Comparison of ENCODE assay signal across 8 mouse cellular contexts in genomic region chr7:112233345-112234005, GRCm38 (mm10). TPM values are rescaled to one million over a fixed set of nuclear protein-coding genes. Genes with fewer than 3 reads are reported as not detected.
DNase-seq lines count a peak whose midpoint lies in the region; ATAC-seq lines count a peak whose summit lies in the region.

No protein-coding gene starts in this region.

- H3K9me3 ChIP-seq in hindbrain, embryonic 12.5 days (replicated peaks): no peaks in the 10 kb centered on the region
- H3K9me3 ChIP-seq in limb, embryonic 10.5 days (replicated peaks): no peaks in the 10 kb centered on the region

- no peak overlapping the region for H3K4me2 ChIP-seq in hindbrain, embryonic 12.5 days (replicated peaks)

- peaks cover 21% of the 10 kb centered on the region for H3K4me1 ChIP-seq in hindbrain, embryonic 12.5 days
- H3K4me1 ChIP-seq in limb, embryonic 10.5 days: peaks cover 30% of the 10 kb centered on the region

- peak; percentile 94 for DNase-seq in brain, adult 2 months (ENCODE audit: low read depth, low spot score)
- DNase-seq in cerebellum, postnatal 14 days: peak; percentile 73 to 79
- DNase-seq in limb, embryonic 10.5 days (ENCODE audit: low spot score): peak; percentile 49
- peak; percentile 82 for DNase-seq in retina, postnatal 1 day
- no peak for DNase-seq in c-Kit-positive CD71-positive TER-119-positive erythroid progenitor cells, embryonic 14.5 days (ENCODE audit: low spot score)
- no peak for DNase-seq in testis, postnatal 10 days (ENCODE audit: low spot score)
- no peak for DNase-seq in yolk sac, embryonic 10.5 days (ENCODE audit: low spot score)

- ATAC-seq in hindbrain, embryonic 12.5 days (ENCODE audit: low FRiP score): peak; percentile 71

- no peaks in the 10 kb centered on the region for H3K36me3 ChIP-seq in hindbrain, embryonic 12.5 days
- no peaks in the 10 kb centered on the region for H3K36me3 ChIP-seq in limb, embryonic 10.5 days

- no peak overlapping the region for H3K4me3 ChIP-seq in hindbrain, embryonic 12.5 days
- no peak overlapping the region for H3K4me3 ChIP-seq in limb, embryonic 10.5 days

- H3K27me3 ChIP-seq in hindbrain, embryonic 12.5 days: no peaks in the 10 kb centered on the region; the same call in 1 of the 2 replicates
- peaks cover 7% of the 10 kb centered on the region for H3K27me3 ChIP-seq in limb, embryonic 10.5 days (ENCODE audit: low read depth, poor library complexity, severe bottlenecking)

- no peak overlapping the region for H3K9ac ChIP-seq in hindbrain, embryonic 12.5 days

- no peak overlapping the region for H3K27ac ChIP-seq in hindbrain, embryonic 12.5 days
- H3K27ac ChIP-seq in limb, embryonic 10.5 days: no peak overlapping the region

- WGBS in hindbrain, embryonic 12.5 days: 33% methylated on average over 7 of the region's 7 CpGs
- 27% methylated on average over 7 of the region's 7 CpGs for WGBS in limb, embryonic 10.5 days

RNA-seq across cellular contexts. Expression of gene Mical2, which starts 7.8 kb away (rescaled TPM):
- 1.6 and 2.3 TPM in 2 replicates for polyA plus RNA-seq in hindbrain, embryonic 12.5 days (2016; fragmentation: Nextera tagmentation; extraction: Ambion mirVana)
- 0.96 and 1.2 TPM in 2 replicates for polyA plus RNA-seq in limb, embryonic 10.5 days (2016; fragmentation: Nextera tagmentation; extraction: Ambion mirVana)

Comparison
In these comparisons a context has a peak if more than half of its experiments do, and no peak if none do; other contexts are left out.
1. DNase-seq: peak in brain, adult 2 months (single experiment), cerebellum, postnatal 14 days (2 of 2), limb, embryonic 10.5 days (single experiment) and retina, postnatal 1 day (single experiment); none in c-Kit-positive CD71-positive TER-119-positive erythroid progenitor cells, embryonic 14.5 days (single experiment), testis, postnatal 10 days (single experiment) and yolk sac, embryonic 10.5 days (single experiment).